Mouse (Mus musculus) limb, embryonic 11.5 days (tissue): ENCODE results near the gene Grm4. TPM values are rescaled to one million over a fixed set of nuclear protein-coding genes. Genes with fewer than 3 reads are reported as not detected.

Experiments
- ATAC-seq: fragments of 200-750 bp; cut with Nextera tagmentation; 2 replicates; pipeline ENCODE4 v1.8.0; 2017; ENCODE audit warnings: low read depth; ENCODE audit not compliant: insufficient number of reproducible peaks, low FRiP score, low TSS enrichment
- DNase-seq: peaks from one replicate; pipeline ENCODE4 v3.0.0-alpha.2; 2015; ENCODE audit warnings: low spot score
- H3K27ac ChIP-seq: fragments of 300-500 bp; sonication (generic); replicated peaks from 2 replicates; pipeline ENCODE4 v1.5.1; 2014; ENCODE audit warnings: low read depth, mild to moderate bottlenecking, low read length
- H3K27me3 ChIP-seq: fragments of 300-500 bp; sonication (generic); 2 replicates; pipeline ENCODE4 v1.6.1; 2014; ENCODE audit warnings: mild to moderate bottlenecking, low read length, mixed read lengths; ENCODE audit not compliant: control insufficient read depth, insufficient read depth
- H3K36me3 ChIP-seq: fragments of 300-500 bp; sonication (generic); 2 replicates; pipeline ENCODE4 v1.6.1; 2014; ENCODE audit warnings: mild to moderate bottlenecking, low read length, moderate library complexity, mixed read lengths; ENCODE audit not compliant: control insufficient read depth, insufficient read depth
- H3K4me1 ChIP-seq: fragments of 300-500 bp; sonication (generic); 2 replicates; pipeline ENCODE4 v1.6.1; 2014; ENCODE audit warnings: low read length, mixed read lengths; ENCODE audit not compliant: control insufficient read depth, insufficient read depth
- H3K4me2 ChIP-seq: fragments of 300-500 bp; sonication (generic); 2 replicates; pipeline ENCODE4 v1.6.1; 2014; ENCODE audit warnings: low read depth, mild to moderate bottlenecking, moderate library complexity; ENCODE audit not compliant: severe bottlenecking
- H3K4me3 ChIP-seq: fragments of 300-500 bp; sonication (generic); 2 replicates; pipeline ENCODE4 v1.5.1; 2014; ENCODE audit warnings: low read depth, low read length
- H3K9ac ChIP-seq: fragments of 300-500 bp; sonication (generic); 2 replicates; pipeline ENCODE4 v1.6.1; 2014; ENCODE audit warnings: mild to moderate bottlenecking, low read length
- H3K9me3 ChIP-seq: fragments of 300-500 bp; sonication (generic); 2 replicates; pipeline ENCODE4 v1.6.1; 2016; ENCODE audit warnings: low read length; ENCODE audit not compliant: control insufficient read depth
- WGBS: fragments of 180-500 bp; shearing (Covaris S2); extraction: QIAGEN DNeasy Blood & Tissue Kit; methylation state at CpG from one replicate; pipeline ENCODE4 v1.1.7; 2014; 5-methylcytosine and 5-hydroxymethylcytosine counted together
- polyA plus RNA-seq: library from polyadenylated mRNA; unstranded; fragments of >200 nt; fragmentation: Nextera tagmentation; extraction: Ambion mirVana; gene quantifications from 2 replicates; pipeline ENCODE4 v1.2.1, GENCODE M21; 2014

Gene Grm4
- polyA plus RNA-seq, 1 experiment from 2014 or later, result 0.23 TPM

DNA sequence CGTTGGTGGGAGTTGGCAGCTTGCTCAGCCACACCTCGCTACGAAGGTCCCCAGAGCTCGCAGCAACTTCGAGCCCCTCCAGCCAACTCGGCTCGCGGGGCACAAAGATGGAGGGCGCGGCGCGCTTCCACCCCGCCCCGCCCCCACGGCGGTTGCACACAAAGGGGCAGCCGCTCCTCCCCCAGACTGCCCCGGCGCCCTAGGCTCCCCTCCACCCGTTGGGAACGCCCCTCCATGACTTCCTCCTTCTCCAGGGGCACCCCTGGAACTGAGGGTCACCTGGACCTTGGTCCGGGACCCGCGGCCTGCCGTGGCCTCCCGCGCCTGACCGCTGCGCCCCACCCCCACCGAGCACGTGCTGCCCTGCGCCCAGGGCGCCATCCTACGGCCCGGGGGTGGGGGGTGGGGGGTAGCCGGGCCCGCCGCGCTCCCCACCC lies 33.9 kb upstream of the Grm4 start:
- DNase-seq (peak; percentile 94), ATAC-seq (peak; percentile 48)
- peak overlapping the region; percentile 93 for H3K9ac ChIP-seq
- no peaks in the 10 kb centered on the region for H3K27me3 ChIP-seq
- peak overlapping the region; percentile 78 for H3K4me3 ChIP-seq
- peak overlapping the region; percentile 99 for H3K27ac ChIP-seq
- peaks cover 13% of the 10 kb centered on the region for H3K4me1 ChIP-seq
- peak overlapping the region; percentile 96 for H3K4me2 ChIP-seq
- under 1% methylated on average over 32 of the region's 39 CpGs for WGBS
- 0 out of 2 replicates have a peak, but pooled peaks cover 2% of the 10 kb centered on the region for H3K36me3 ChIP-seq
- H3K9me3 ChIP-seq, result no peaks in the 10 kb centered on the region

DNA sequence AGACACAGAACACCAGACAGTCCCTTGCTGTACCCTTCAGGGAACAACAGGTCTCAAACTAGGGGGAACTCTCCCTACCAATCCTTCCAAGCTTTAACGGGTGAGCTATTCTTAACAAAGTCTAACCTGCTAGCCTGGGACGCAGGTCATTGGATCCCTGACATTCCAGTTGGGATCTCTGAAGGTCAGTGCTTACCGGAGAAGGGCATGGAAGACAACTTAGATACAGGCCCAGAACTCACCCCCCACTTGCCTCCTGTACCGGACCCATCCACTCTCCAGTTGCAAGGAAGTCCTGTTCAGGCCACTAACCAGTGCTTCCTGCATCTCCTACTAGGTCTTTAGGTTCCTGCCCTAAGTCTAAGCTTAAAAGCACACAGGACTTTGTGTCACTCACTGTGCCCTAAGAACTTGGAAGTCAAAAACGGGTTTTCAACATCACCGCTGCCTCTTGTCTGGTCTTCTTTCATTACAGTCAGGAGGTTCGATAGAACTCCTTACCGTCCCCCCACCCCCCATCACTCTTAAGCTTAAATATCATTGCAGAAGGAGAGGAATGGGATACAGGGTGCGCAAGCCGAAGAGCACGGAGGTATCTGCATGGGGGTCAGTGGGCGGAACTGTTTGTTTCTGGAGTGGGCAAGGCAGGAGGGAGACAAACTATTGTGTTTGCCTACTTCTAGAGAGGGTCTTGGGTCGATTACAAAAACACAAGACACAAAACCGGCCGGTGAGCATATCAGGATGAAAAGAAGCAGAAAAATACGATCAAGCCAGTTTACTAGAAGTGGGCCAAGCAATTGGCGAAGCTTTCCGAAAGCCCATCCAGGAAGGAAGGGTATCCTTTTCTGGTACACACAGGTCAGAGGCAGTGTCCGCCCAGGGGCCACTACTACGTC lies 33.1 kb upstream of the Grm4 start:
- DNase-seq (no peak), ATAC-seq (no peak)
- H3K9me3 ChIP-seq, result no peaks in the 10 kb centered on the region
- no peaks in the 10 kb centered on the region for H3K36me3 ChIP-seq
- H3K27ac ChIP-seq, result peak overlapping the region; percentile 99
- H3K9ac ChIP-seq, result peak overlapping the region; percentile 93
- peak overlapping the region; percentile 78 for H3K4me3 ChIP-seq
- H3K27me3 ChIP-seq, result no peaks in the 10 kb centered on the region
- WGBS, result 45% methylated on average over 20 of the region's 20 CpGs
- H3K4me2 ChIP-seq, result peak overlapping the region; percentile 96
- H3K4me1 ChIP-seq, result peaks cover 11% of the 10 kb centered on the region

DNA sequence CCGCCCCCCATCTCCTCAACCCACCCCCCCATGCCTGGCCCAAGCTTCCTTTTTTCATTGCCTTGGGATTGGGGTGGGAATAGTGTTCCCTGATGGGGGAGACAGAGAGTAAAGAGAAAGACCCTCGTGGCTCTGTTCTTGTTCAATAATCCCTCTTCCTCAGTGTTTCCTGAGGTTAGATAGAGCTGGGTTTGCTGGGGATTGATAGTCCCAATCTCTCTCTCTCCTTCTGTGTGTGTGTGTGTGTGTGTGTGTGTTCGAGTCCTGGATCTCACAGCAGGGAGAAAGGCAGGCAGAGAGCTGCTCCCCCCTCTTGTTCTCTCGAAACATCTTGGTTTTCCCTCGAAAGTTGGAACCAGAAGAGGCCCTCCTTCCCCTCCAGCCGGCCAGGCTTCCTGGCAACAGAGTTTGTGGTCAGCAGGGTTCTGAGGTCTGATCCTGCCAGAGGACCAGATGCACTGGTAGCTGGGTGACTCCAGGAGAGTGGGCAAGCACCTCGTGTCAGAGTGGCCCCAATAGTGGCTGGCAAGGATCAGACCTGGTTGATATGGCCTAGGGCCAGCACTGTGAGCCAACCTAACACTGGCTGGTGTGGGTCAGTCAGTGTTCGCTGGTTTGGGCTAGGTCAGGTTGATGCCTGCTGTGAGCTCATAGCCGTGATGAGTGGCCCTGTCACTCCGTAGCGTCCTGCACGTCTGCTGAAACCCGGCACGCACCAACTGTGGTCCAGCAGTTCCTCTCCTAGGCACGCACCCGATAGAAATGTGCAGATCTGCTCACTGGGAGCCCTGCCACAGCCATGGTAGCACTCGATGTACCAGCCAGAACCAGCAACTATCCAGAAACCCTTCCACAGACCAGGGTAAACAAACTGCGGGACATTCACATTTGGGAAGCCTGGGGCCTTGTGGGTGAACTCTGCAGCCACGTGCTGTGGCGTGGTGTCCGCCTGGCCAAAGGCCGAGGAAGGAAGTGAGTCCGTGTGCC lies 31.3 kb upstream of the Grm4 start:
- no peak for ATAC-seq
- Histone ChIP-seq H3K4me1 (peaks cover 7% of the 10 kb centered on the region), H3K9ac (no peak overlapping the region; the same call in 1 of the 2 replicates), H3K27me3 (no peaks in the 10 kb centered on the region), H3K4me3 (no peak overlapping the region), H3K27ac (no peak overlapping the region), H3K36me3 (no peaks in the 10 kb centered on the region), H3K9me3 (no peaks in the 10 kb centered on the region), H3K4me2 (no peak overlapping the region)
- no peak for DNase-seq
- 82% methylated on average over 23 of the region's 23 CpGs for WGBS

DNA sequence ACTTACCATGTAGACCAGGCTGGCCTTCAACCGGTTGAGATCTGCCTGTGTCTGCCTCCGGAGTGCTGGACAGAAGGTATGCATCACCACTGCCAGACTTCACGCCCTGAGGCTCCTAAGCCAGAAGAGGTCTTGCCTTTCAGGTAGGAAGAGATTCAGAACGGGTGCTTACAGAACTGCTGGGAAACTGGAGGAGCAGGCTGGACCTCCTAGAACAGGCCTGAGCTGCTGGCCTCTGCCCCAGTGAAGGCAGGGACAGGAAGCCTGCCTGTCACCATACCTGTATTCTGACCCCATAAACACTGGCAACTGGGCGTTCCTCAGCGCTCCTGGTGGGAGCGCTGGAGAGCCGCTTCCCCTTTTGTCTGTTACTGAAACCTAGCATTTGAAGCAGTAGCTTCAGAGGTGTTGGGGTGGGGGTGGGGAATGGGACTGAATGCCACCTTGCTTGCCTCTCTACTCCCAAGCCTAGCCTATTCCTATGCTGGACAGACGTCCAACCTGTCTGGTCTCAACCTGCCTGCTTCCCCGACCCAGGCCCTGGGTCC lies 30.3 kb upstream of the Grm4 start:
- DNase-seq (no peak), ATAC-seq (no peak)
- Histone ChIP-seq H3K4me2 (no peak overlapping the region), H3K9me3 (no peaks in the 10 kb centered on the region), H3K27ac (no peak overlapping the region), H3K4me1 (peaks cover 9% of the 10 kb centered on the region), H3K27me3 (no peaks in the 10 kb centered on the region), H3K9ac (no peak overlapping the region; the same call in 1 of the 2 replicates), H3K36me3 (no peaks in the 10 kb centered on the region), H3K4me3 (no peak overlapping the region)
- 50% methylated on average over 10 of the region's 10 CpGs for WGBS

DNA sequence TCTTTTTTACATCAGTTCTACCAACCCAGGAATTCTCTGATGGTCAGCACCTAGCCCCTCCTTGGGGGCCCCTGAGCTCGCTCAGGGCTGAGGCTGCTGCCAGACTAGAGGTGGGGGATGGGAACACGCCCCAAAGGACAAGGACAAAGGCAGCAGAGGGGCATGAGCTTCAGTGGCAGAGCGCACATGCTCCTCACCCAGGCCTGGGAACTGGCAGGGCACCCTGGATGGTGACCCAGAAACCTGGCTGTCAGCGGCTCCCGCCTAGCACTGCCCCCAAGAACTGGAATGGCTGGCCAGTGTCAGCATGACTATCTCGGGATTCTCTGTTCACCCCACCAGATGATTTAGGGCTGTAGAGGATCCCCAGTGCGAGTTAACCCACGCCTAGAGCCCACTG lies 28.0 kb upstream of the Grm4 start:
- no peaks in the 10 kb centered on the region for H3K36me3 ChIP-seq
- H3K4me2 ChIP-seq, result no peak overlapping the region
- no peak for DNase-seq
- H3K9me3 ChIP-seq, result no peaks in the 10 kb centered on the region
- no peak overlapping the region; the same call in 1 of the 2 replicates for H3K9ac ChIP-seq
- H3K4me3 ChIP-seq, result no peak overlapping the region
- H3K27ac ChIP-seq, result no peak overlapping the region
- no peaks in the 10 kb centered on the region for H3K27me3 ChIP-seq
- WGBS, result 64% methylated on average over 8 of the region's 8 CpGs
- peaks cover 17% of the 10 kb centered on the region for H3K4me1 ChIP-seq
- no peak for ATAC-seq

DNA sequence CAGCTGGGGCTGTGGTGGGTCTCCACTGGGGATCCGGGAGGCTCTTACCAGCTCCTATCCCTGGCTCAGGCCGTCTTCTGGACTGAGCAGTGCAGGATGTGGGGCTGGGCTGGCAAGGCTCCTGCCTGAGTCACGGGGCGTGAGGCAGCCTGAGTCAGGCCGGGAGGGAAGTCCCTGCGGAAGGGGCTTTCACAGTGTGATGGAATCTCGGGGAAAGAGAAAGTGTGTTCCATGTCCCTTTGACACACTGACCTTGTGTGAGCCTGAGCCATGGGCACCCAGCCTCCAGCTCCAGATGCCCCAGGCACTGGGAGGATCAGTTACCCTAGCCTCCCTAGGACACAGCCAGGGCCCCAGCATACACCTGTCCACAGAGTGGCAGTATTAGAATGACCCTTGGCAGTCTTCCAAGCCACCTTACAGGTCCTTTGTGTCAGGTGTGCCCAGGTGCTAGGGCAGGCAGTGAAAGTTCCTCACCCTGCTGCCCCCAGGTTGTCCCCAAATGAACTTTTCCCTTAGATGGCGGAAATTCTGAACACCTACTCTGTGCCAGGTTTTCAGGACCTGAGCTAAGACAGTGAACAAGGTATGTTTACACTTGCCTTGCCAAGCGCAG lies 26.2 kb upstream of the Grm4 start:
- Histone ChIP-seq H3K27ac (no peak overlapping the region), H3K36me3 (no peaks in the 10 kb centered on the region), H3K4me1 (peaks cover 17% of the 10 kb centered on the region)

DNA sequence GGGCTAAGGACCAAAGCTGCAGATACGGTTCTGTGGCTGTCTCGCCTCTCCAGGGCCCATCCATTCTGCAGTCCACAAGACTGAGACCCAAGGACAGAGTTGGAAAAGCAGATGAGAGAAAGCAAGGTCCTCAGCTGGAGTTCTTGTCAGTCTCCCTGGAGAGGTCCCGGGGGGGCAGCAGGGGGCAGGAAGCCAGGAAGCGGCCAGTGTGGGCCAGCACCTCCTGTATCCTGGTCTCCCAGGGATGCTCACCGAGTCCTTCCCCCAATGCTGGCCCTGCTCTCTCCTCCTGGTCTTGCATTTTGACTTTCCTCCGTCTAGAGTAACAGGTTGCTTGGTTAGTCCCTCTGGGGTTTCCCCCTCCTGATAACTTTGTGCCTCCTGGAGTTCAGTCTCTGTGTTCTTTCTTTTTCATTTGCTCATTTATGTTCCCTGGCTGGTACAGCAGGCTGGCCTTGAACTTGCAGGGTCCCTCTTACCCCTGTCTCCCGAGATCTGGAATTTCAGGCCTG lies 25.4 kb upstream of the Grm4 start:
- no peak for ATAC-seq
- Histone ChIP-seq H3K36me3 (no peaks in the 10 kb centered on the region), H3K4me1 (peaks cover 17% of the 10 kb centered on the region), H3K27ac (no peak overlapping the region), H3K4me3 (no peak overlapping the region), H3K4me2 (no peak overlapping the region), H3K9me3 (no peaks in the 10 kb centered on the region), H3K27me3 (no peaks in the 10 kb centered on the region), H3K9ac (no peak overlapping the region)
- WGBS, result 68% methylated on average over 7 of the region's 7 CpGs
- no peak for DNase-seq

More for the DNA sequence above, 26.2 kb upstream of the Grm4 start:
- 75% methylated on average over 9 of the region's 9 CpGs for WGBS
- ATAC-seq, result no peak
- Histone ChIP-seq H3K4me2 (no peak overlapping the region), H3K9ac (no peak overlapping the region), H3K4me3 (no peak overlapping the region), H3K9me3 (no peaks in the 10 kb centered on the region), H3K27me3 (no peaks in the 10 kb centered on the region)
- DNase-seq, result no peak
